Mouse (Mus musculus) lung, adult 2 months (tissue): ENCODE data around the gene 4933407L21Rik. TPM values are rescaled to one million over a fixed set of nuclear protein-coding genes. Genes with fewer than 3 reads are reported as not detected.

Source experiments
- DNase-seq: peaks from one replicate; pipeline ENCODE4 v3.0.0; 2022
- H3K4me1 ChIP-seq: fragments of 200-500 bp; 2 replicates; pipeline ENCODE4 v1.6.1; 2011; ENCODE audit warnings: low read length; ENCODE audit not compliant: control insufficient read depth, insufficient read depth
- H3K4me3 ChIP-seq: fragments of 200-500 bp; replicated peaks from 2 replicates; pipeline ENCODE3; 2011; ENCODE audit warnings: low read depth, mild to moderate bottlenecking, control low read depth, low read length; ENCODE audit errors: extremely low read depth
- CTCF ChIP-seq: fragments of 200-500 bp; IDR thresholded peaks from 2 replicates; pipeline ENCODE4 v1.5.1; 2011; ENCODE audit warnings: mild to moderate bottlenecking, low read length, control low read depth; ENCODE audit not compliant: insufficient read depth
- POLR2A ChIP-seq: fragments of 200-500 bp; IDR thresholded peaks from 2 replicates; pipeline ENCODE4 v1.6.1; 2011; ENCODE audit warnings: low read depth, mild to moderate bottlenecking, control low read depth, low read length, borderline replicate concordance; ENCODE audit errors: extremely low read depth
- WGBS: fragments of 180-500 bp; shearing (Covaris S2); methylation state at CpG from one replicate; pipeline ENCODE4 v1.1.7; 2018; 5-methylcytosine and 5-hydroxymethylcytosine counted together
- polyA plus RNA-seq: library from polyadenylated mRNA; depleted of rRNA; stranded (reverse); fragments of >200 nt; gene quantifications from 2 replicates; pipeline ENCODE4 v1.2.3, GENCODE M21; 2012

4933407L21Rik gene
- polyA plus RNA-seq, 1 experiment = not detected

DNA sequence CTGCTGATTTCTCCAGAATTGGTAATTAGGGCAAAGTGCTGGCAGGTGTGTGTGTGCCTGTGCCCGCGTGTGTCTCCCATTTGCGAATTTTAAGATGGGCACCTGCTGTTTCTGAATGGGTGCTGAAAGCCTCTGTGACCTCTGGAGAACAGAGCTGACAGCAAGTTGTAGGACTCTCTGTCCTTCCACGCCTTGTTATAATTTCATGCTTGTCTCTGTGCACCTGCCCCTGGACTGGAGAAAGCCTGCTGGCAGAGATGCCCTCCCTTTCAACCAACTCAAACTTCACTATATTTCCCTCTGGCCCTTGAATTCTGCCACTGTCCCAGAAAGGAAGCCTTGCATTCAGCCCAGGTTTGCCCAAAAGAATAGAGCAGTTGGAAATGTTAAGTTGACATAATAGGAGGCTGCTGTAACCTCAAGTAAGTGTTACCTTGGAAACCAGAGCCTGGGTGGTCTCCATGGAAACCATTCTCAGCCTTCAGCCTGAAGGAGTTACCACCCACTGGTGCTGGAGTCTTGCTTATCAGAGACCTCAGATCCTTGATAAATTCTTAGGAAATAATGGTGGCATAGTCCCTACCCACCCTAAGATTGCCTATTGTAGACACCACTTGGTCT lies 11.3 kb upstream of the 4933407L21Rik start:
- 66% methylated on average over 4 of the region's 4 CpGs for WGBS
- no peak for TF ChIP-seq POLR2A
- no peak for TF ChIP-seq CTCF
- no peak for DNase-seq
- Histone ChIP-seq H3K4me3 (no peak overlapping the region), H3K4me1 (peaks cover 3% of the 10 kb centered on the region)

DNA sequence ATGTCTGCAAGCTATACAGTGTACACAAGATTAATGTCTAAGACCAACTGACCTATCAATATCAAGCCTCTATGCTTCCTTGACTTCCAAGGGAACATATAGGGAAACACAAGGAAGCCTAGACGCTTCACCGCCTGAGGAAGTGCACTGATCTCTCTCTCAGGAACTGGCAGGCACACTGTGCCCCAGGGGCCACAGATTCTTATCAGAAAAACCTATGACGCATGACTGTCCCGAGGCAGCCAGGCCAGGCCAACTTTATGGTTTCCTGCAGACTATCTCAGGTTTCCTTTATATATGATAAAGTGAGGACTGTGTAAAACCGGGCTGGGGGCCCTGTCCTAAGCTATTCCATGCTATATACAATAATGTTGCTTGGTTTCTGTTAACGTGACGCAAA lies 8.7 kb upstream of the 4933407L21Rik start:
- Histone ChIP-seq H3K4me1 (peaks cover 4% of the 10 kb centered on the region), H3K4me3 (no peak overlapping the region)
- TF ChIP-seq POLR2A (no peak), CTCF (no peak)
- DNase-seq = no peak
- 60% methylated on average over 7 of the region's 7 CpGs for WGBS

DNA sequence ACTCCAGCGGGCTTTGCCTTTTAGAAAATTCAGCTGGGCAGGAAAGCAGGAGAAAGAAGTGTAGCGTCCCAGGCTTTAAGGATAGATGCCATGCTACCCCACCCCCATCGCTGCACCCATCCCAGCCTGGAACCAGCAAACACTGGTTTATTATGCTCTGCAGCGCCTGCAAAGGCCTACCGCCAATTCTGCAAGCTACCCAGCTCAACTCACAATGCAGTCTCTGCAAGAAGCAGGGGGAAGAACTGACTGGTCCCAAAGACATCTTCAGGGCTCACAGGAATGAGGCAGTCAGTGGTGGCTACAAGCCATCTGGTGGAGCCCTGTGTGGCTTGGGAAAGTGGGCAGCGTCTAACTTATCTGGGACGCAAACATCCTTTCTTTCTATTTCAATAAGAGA lies 6.6 kb upstream of the 4933407L21Rik start:
- TF ChIP-seq POLR2A (no peak), CTCF (no peak)
- H3K4me1 ChIP-seq = peaks cover 4% of the 10 kb centered on the region
- WGBS = 65% methylated on average over 7 of the region's 7 CpGs
- no peak for DNase-seq
- H3K4me3 ChIP-seq = no peak overlapping the region

DNA sequence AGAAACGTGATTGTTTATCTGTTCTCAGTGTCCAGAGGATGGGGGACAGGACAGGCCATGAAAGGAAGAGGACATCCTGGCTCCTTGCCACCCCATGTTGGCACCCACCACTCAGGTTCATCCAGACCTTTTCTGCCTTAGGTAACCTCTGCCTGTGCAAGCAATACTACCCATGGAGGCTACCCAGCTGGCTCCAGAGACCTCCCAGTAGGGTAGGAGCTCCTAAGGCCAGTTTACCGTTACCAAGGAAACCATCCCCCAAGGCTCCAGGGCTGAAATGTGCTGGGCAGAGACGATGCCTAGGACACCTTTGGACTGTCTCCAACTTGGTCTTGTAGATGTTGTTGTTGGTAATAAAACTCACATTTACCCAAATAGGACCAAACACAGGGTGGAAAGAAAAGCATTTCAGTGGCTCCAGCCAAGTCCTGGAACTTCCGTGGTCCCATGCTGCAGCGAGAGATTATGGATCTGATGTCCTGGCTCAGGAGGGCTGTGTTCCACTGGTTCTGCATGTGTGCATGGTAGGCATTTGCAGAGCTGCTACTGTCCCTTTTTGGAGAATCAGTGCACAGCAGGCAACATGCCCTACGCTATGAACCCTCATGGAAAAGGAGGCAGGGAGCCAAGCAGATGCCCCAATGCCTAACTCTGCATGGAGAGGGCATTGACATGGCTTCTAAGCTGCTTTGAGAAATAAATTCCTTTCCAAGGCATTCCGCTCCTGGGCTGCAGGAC lies 6.0 kb upstream of the 4933407L21Rik start:
- Histone ChIP-seq H3K4me1 (peaks cover 4% of the 10 kb centered on the region), H3K4me3 (no peak overlapping the region)
- TF ChIP-seq CTCF (no peak), POLR2A (no peak)
- WGBS = 55% methylated on average over 7 of the region's 7 CpGs
- DNase-seq = no peak

DNA sequence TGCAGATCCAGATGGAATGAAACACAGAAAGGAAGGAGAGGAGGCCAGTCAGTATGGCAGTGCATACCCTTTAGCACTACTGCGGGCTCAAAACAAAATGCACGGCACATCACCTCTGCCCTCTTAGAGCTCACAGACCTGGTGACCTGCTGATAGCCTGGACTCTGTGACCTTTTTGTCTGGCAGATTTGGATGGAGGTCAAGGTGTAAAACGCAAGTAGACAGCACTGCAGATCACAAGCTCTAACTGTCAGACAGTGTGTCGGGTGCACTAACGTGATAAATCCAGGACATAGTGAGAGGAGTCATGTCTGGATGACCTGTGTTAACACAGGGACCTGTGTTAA lies 5.4 kb upstream of the 4933407L21Rik start:
- peaks cover 4% of the 10 kb centered on the region for H3K4me1 ChIP-seq
- no peak for TF ChIP-seq POLR2A
- TF ChIP-seq CTCF = no peak
- no peak for DNase-seq
- H3K4me3 ChIP-seq = no peak overlapping the region
- WGBS = 82% methylated on average over 5 of the region's 5 CpGs

DNA sequence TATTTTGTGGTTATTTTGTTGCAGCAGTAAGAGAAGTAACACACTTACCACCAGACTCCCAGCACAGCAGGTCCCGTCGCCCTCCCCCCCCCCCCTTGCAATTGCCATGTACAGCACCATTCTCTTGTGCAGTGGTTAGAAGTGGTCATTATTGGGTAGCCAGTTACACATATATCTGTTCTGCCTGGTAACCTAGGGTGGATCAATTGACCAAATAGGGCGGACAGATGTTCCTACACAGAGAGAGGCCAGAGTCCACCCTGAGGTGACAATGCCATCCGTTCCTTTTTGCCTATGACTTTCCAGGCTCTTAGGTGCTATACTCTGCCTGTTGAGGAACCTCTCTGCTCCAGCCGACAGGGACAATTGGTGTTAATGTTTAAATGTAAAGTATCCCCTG lies 3.1 kb upstream of the 4933407L21Rik start:
- 84% methylated on average over 5 of the region's 5 CpGs for WGBS
- TF ChIP-seq POLR2A (no peak), CTCF (no peak)

DNA sequence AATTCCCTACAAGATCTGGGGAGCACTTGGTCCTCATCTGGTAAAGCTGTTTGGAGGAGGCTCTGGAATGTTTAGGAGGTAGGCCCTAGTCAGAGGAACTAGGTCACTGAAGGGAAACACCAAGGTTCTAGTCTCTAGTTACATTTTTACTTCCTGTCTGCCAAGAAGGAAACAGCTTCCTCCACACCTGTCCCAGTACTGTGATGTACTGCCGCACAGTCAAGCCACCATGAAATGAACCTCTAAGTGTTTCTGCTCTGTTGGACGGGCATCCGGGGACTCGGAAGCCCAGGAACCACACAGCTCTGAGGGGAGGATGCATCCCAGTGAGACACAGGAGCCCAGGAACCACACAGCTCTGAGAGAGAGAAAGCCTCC lies 394 bp downstream of the 4933407L21Rik start:
- TF ChIP-seq CTCF (no peak), POLR2A (no peak)
- H3K4me3 ChIP-seq = no peak overlapping the region
- WGBS = 62% methylated on average over 4 of the region's 4 CpGs
- no peak for DNase-seq
- H3K4me1 ChIP-seq = peaks cover 1% of the 10 kb centered on the region; the same call in 1 of the 2 replicates

More for the DNA sequence above, 3.1 kb upstream of the 4933407L21Rik start:
- H3K4me1 ChIP-seq = peaks cover 4% of the 10 kb centered on the region
- H3K4me3 ChIP-seq = no peak overlapping the region
- DNase-seq = no peak

DNA sequence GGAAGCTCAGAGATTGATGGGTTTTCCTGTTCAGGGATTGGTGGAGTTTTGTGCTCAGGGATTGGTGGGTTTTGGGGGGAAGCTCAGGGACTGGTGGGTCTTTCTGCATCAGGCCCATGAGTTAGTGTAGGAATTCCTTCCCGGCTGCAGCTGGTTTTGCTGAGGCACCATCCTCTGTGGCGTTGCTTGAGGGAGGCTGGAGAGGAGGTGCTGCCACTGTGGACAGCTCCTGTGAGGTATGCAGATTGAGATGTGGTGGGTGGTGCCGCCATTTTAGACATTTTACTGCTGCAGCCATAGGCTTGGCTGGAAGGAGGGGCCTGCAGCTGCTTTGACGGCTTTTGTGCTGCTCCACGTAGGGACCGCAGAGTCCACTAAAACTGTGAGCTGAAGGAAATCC lies 1.1 kb downstream of the 4933407L21Rik start:
- no peak overlapping the region for H3K4me3 ChIP-seq
- 82% methylated on average over 6 of the region's 6 CpGs for WGBS
- TF ChIP-seq POLR2A = no peak
- TF ChIP-seq CTCF = no peak
- H3K4me1 ChIP-seq = peaks cover 5% of the 10 kb centered on the region
- no peak for DNase-seq

DNA sequence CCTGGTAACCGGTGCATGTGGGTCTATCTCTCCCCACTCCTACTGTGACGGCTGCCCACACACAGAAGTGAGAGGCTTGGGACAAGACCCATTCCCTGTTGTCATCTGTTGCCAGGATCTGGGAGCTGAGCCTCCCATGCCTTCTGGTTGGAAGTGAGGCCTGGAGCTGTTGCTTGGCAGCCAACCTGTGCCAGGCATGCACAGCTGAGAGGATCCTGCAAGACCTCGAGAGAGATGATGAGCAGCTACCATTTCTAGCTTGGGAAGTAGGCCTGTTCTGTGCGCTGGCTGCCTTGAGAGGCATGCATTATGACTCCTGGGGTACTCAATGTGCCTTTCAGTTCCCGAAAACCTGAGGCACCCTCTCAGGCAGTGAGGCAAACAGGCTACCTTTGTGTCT lies 2.9 kb downstream of the 4933407L21Rik start:
- DNase-seq = no peak
- H3K4me1 ChIP-seq = peaks cover 5% of the 10 kb centered on the region
- 90% methylated on average over 5 of the region's 5 CpGs for WGBS
- no peak for TF ChIP-seq CTCF
- TF ChIP-seq POLR2A = no peak
- no peak overlapping the region for H3K4me3 ChIP-seq

DNA sequence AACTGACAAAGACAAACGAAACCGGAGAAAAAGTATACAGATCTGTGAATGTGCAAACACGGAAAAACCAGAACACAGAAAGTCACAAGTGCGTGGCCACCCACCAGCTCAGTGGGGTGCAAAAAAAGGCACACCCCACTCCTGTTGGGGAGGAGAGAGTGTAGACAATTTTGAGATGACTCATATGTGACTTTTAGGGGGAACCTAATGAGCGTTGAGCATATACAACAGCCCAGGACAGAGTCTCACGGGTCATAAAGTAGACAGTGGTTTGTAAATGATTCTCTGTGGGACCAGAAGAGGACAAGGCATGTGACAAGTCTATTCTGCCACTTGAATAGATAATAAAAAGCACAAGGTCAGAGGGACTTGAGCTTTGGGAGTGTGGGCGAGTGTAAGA lies 4.9 kb downstream of the 4933407L21Rik start:
- 6% methylated on average over 7 of the region's 7 CpGs for WGBS
- TF ChIP-seq CTCF = no peak
- TF ChIP-seq POLR2A = no peak
- no peak overlapping the region for H3K4me3 ChIP-seq

More for the DNA sequence above, 4.9 kb downstream of the 4933407L21Rik start:
- H3K4me1 ChIP-seq = peaks cover 5% of the 10 kb centered on the region
- no peak for DNase-seq
